Mouse (Mus musculus) erythroid progenitor cell, adult 5-6 weeks (primary cell): ENCODE results near the gene Pphln1. TPM values are rescaled to one million over a fixed set of nuclear protein-coding genes. Genes with fewer than 3 reads are reported as not detected.

Source experiments
- ATAC-seq: replicated peaks from 2 replicates; pipeline ENCODE4 v1.8.0; 2016; ENCODE audit warnings: moderate number of reproducible peaks, mild to moderate bottlenecking, moderate TSS enrichment, inconsistent platforms; ENCODE audit not compliant: poor library complexity, low FRiP score, severe bottlenecking
- total RNA-seq, 2 experiments: library from RNA; stranded (forward) in 1 of 2; stranded (reverse) in 1 of 2; fragments of 150-400 nt in 1 of 2; fragments of 186-747, 209-891 nt in 1 of 2; gene quantifications; 2 replicates each; pipeline versions ENCODE4 v1.2.3 to v1.2.4; 2015 to 2017; ENCODE audit warnings: low replicate concordance in 2 of 2

Gene Pphln1
- total RNA-seq, 2 experiments from 2014 or later = 11.7 to 14.5 TPM

DNA sequence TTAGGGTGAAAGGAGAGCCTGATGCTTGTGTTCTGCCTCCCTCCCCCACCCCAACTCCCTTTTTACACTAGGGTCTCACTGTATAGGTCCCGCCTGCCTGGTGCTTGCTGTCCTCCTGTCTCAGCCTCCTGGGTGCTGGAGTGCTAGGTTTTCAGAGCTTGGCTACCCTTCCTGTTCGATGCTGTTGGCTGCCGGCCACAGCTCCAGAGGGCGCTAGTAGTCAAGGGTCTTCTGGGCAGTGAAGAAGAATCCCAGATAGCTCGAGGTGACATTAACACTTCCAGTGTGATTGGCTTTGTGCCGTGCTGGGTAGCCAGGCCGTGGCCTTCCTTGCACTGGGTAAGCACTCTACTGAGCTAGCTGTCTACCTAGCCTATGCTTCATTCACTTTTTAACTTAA lies 22.4 kb downstream of the Pphln1 start:
- no peak for ATAC-seq

DNA sequence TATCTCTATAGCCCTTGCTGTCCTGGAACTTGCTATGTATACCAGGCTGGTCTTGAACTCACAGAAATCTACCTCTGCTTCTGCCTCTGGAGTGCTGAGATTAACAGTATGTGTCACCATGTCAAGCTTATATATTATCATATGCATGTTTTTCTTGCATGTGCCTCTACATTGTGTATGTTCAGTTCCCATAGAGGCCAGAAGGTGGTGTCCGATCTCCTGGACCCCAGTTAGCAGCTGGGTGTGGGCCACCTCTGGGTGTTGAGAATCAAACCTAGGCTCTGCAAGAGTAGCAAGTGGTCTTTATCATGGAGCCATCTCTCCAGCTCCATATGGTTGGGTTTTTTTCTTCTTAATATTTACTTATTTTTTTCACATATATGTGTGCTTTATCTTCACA lies 24.4 kb downstream of the Pphln1 start:
- no peak for ATAC-seq

DNA sequence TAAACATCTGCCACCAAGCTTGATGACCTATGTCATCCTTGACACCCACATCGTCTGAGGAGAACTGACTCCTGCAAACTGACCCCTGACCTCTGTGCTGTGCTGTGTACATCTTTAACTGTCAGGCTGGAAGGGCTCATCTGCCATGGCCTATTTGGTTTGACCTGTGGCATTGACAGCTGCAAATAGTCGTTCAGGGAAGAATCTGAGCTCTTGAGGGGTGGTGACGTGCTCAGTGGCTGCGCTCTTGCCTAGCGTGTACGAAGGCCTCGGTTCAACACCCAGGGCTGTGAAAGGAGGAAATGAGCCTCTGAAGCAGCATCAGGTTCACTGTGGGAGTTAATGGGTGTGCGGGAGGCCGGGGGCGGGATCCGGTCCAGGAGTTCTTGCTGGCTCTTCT lies 35.7 kb downstream of the Pphln1 start:
- ATAC-seq = no peak

DNA sequence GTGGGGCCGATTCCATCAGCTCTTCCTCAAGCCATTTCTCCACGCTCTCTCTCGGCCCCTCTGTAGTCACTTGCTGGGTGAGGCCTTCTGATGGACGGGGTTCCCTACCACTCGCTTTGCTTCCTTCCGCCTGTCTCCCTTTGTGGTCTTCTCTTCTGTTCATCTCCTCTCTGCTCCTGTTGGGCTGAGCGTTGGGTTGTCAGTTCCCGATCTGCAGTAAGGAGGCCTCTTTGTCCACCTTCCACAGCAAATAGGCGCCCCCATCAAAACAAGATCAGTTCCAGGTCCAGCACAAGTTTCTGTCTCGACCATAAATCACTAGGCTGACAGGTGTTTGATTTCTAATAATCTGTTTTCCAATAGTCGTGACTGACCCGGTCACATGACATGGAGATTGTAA lies 37.8 kb downstream of the Pphln1 start:
- ATAC-seq = no peak

DNA sequence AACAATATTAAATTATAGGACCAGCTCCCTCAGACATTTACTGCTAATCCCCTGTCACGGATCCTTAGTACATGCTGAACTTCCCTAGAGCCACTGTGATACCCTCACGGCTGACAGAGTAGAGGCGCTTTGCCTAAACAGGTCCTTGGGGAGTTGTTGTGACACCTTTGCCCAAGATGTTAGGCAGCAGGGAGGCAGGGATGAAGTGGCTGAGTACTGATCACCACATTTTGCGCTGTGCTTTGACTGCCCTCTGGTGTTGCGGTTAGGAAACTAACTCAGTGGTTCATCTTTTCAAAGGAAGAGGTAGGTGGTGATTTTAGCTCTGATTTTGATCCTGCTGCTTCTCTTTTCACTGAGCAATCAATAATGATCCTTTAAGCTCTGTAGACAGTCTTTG lies 40.5 kb downstream of the Pphln1 start:
- ATAC-seq = no peak

DNA sequence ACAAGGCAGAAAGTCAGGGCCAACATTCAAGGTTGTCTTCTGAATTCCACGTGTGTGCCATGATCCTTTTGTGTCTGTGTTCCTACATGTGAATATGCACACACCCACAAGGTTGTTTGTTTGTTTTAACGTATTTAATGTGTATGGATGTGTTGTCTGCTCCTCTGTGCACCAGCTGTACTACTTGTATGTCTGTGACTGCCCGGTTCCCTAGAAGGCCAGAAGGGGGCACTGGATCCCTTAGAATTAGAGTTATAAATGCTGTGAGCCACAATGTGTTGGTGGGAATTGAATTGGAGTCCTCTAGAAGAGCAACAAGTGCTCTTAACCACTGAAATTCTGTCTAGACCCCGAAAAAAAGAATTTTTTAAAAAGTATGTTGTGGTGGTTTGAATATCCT lies 44.1 kb downstream of the Pphln1 start:
- no peak for ATAC-seq

DNA sequence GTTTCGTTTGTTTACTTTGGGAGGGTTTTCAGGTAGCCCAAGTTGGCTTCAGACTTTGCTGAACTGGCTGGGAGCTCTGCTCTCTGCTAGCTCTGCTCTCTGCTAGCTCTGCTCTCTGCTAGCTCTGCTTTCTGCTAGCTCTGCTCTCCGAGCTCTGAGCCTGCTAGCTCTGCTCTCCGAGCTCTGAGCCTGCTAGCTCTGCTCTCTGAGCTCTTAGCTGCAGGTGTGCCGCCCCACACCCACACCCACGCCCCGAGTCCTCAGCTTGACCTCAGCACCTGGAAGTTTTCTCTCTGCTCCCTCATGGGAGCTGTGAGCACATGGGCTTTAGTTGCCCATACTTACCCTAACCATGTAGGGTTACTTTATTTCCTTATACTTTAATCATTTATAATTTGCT lies 45.5 kb downstream of the Pphln1 start:
- no peak for ATAC-seq

DNA sequence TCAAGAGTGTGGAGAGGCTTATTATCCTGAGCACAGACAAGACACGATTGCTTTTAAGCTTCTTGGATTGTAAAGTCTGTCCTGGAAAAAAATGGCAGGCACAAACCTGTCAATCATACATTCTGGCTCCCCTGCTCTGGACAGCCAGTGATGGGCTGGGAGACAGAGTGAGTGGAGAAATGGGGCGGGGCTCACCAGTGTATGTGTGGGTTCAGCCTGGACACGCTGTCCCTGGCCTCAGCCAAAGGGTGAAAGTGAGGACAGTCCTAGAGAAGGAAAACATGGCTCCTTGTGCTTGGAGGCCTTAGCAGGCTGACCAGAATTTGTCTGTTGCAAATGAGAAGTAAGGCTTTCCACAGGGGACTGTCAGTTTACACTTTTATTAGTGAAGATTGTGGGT lies 50.7 kb downstream of the Pphln1 start:
- ATAC-seq = no peak

DNA sequence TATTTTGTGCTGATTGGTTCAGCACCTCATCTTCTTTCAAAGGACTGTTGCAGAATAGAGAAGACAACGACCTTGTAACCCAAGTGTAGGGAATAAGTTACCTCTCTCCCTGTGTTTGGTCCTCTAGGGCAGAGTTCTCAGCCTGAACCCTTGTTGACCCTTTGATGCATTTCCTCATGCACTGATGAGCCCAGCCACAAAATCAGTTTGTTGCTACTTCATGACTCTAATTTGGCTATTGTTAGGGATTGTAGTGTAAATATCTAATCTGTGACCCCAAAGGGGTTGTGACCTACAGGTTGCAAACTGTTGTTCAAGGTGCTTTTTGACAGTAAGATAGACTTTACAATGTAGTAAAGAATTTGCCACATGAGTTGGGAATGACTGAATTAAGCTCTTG lies 55.1 kb downstream of the Pphln1 start:
- ATAC-seq = no peak

DNA sequence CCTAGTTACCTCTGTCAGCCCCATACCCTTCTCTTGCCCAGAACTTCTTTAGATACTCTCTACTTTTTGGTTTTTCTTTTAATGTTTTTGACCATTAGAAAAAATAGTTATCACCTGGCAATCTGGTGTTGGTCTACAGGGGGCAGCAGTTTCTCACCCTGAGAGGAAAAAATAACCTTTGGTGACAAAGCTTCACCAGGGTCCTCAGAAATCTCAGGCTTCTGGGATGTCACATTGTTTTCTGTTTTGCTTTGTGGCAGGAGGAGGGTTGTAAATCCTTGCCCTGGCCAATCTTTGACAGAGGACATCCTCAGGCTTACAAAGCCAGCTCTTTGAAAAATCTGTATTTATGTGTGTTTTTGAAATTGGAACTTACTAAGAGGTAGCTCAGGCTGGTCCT lies 57.9 kb downstream of the Pphln1 start:
- ATAC-seq = no peak

DNA sequence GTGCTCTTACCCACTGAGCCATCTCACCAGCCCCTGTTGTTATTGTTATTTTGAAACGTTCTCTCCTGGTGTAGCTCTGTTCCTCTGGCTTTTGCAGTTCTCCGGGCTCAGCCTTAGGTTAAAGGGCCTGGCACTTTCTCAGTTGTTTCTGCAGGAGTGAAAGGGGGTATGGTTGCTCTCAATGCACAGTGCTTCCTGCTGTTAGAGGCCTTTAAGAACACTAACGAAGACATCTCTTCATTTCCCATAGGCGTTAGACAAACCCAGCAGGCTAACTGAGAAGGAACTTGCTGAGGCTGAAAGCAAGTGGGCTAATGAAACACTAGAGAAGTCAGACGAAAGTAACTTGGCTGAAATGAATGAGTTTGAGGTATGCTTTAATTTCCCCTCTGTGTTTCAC lies 61.3 kb downstream of the Pphln1 start:
- no peak for ATAC-seq

DNA sequence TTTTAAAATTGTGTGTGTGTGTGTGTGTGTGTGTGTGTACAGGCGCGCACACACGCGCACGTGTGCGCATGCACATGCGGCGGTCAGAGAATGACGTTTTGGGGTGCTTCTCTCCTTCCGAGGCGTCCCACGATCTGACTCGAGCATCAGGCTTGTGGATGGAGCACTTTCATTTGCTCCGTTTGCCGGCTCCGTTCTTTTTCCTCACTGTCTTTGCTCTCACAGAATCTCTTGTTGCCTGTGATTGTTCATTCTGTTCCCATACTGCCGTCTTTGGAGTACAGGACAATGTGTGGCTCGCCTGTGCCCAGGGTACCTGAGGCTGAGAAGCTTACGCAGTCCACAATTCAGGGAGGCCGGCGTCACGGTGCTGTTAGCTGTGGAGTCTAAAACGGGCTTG lies 62.9 kb downstream of the Pphln1 start:
- ATAC-seq = no peak

DNA sequence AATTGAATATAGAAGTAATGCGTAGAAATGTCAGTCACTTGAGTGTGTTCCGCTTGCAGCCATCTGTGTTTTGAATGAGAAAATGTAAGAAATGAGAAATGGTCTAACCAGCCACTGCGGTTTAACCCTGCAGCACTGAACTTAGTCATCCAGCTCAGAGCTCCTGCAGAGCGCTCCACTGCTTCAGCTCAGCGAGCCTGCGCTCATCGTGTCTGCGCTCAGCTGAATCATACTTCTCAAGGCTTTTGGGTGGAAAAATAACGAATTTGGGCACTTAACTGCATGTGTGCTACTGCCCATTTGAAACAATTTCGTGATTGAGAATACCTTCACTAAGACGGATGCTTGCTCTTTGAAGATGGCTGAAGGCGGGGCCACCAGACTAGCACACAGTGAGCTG lies 73.5 kb downstream of the Pphln1 start:
- no peak for ATAC-seq

DNA sequence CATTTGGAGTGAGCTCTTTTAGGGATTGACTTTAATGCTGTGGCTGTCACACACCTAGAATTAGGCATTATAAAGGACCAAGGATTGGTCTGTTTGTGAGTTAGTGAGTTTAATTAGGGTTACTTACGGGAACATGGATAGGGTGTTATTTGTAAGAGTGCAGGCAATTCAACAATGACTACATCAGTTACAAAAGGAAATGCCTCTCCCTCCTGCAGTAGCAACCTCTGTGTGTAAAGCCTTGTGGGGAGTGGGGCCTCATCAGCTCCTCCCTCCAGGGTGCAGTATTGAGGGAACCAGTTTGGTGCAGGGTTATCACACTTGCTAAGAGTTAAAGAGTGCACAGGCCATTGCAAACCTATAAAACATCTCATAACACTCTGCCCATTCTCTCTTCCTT lies 73.9 kb downstream of the Pphln1 start:
- no peak for ATAC-seq

DNA sequence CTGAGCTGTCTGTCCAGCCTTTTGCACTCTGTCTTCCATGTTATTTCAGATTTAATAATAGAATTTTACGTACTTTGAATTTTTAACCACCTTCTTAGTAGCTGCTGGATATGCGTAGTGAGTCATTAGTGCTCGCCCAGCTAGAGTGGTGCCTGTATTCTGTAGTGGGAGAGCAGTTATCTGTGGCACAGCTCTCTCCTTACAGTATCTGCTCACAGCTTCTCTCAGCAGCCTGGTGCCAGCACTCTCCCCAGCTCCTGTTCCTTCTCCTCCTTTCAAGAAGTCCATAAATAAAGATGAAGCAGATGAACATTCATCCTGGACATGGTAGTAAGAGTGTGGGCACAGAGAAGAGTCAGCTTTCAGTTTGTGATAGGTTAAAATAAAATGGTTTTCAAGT lies 76.1 kb downstream of the Pphln1 start:
- ATAC-seq = no peak

DNA sequence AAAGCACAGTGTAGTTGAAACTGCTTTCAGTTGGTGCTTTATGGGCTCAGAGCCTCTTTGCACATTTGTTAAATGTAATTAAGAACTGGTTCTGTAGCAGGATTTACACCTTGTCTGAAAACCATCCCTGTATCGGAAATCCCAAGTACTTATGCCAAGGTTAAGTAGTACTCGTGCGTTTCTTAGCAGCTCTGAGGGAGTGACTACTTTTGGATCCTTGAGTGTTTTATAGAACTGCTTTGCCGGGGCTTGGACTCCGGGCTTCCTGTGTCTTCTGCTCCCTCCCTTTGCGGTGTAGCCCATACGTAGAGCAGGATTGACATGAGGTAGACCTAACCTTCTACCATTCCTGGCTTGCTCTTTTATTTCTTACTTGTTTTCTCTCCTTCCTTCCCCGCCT lies 77.5 kb downstream of the Pphln1 start:
- ATAC-seq = no peak

DNA sequence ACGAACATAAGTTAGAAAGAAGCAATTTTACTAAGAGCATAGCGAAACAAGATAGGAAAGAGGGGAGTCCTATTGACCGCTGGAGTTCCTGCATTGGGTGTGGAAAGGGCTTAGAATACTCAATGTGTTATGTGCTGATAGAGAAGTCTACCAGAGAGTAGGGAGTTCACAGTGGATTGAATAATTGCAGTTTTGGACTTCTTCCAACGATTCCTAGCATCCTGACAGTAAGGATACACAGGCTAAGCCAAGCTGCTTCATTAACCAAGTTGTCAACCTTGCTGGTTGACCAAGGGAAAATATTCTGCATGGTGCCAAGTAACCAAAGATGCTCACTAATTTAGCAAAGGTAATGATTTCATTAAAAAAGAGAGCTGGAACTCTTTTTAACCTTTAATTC lies 79.6 kb downstream of the Pphln1 start:
- no peak for ATAC-seq

DNA sequence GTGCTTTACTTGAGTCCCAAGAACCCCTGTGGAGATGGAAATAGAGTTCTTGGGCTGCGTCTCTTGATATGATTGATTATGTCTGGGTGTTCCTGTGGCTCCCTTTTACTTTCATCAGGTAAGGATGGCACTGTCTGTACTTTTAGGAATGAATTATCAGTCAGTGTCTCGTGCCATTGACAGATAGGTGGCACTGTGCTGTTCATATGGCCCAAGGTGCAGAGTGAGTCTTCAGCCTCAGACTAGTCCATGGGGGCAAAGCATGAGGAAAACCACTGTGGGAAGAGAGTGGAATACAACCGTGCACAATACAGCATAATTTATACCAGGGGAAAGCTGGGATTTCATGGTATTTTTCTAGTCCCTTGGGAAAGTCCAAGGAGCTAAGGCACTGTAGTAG lies 80.5 kb downstream of the Pphln1 start:
- ATAC-seq = no peak

DNA sequence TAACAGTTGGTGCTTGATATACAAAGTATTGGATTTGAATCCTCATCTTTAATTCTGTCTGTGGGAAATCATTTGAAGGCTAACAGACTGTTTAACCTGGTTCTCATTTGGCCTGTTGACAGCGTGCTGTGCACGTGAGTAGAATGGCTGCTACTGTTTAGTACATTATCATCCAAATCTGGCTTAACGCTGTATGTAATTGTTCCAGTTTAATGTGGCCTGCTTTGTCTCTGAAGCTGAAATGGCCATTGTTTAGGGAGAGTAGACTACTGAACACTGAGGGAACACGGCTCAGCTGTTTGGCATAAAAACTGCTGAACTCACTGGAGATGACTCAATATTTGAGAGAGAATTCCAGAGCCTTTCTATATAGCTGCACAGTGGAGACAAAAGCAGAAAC lies 81.3 kb downstream of the Pphln1 start:
- ATAC-seq = no peak

DNA sequence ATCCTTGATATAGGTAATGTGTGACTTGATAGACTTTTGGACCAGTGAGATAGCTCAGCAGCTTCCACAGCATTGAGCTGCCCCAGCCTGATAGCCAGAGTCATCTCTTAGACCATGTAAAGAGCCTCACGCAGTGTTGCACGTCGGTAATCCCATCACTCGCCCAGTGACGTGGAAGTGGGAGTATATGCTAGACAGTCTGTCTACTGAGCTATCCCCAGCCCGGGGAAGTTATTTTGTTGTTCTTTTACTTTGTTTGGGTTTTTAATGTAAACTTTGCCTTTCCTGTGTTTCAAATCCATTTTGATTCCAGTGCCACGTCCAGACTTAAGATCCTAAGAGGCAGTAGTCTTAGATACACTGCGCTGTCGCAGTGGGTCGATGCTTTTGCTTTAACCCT lies 83.0 kb downstream of the Pphln1 start:
- ATAC-seq = no peak

DNA sequence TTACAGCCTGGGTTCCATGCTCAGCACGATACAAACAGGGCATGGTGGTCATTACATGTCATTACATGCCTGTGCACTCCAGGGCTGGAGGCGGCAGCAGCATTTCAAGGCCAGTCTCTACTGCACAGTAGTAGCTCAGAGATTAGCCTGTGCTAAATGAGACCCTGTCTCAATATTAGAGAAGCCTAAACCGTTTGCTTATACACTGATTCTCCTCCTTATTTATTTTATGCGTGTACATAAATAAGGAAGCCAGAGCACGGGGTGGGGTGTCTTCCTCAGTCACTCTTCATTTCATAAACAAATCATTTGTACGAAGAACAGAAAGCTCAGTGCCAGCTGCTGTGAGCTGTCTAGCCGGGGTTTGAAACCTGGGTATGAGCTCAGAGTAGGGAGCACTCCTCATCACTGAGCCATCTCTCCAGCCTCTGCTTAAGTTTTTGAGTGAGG lies 86.1 kb downstream of the Pphln1 start:
- no peak for ATAC-seq

DNA sequence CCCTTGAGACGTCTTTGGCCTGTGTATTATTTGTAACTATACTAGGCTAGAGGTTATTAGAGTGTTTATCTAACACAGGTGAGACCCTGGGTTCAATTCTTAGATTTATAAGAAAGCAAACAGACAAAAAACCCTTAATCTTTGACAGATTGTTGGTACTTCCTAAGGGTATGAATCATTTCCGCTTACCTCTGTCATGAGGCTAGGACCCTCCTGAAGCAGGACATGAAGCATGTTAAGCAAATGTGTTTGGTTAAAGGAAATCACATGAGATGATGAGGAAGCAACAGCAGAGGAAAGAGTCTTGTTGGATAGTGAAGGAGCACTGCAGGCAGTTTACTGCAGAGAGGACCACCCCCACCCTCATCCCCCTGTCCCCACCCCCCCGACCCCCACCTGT lies 87.1 kb downstream of the Pphln1 start:
- no peak for ATAC-seq

DNA sequence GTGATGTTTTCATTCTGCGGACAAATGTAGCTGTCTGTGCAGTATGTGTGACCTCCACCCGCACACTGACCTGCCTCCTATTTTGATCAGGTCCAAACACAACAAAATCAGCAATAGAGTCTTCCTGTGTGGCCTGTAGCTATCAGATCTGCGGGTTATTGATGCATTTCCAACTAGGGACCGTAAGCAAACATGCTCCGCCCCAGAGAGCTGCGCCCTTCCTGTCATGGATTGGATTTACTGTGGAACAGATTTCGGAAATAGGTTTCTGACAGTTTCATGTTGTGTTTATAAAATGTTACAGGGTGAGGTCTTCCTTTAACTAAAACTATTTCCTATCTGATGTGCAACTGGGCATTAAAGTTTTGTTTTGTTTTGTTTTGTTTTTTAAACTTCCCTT lies 87.9 kb downstream of the Pphln1 start:
- no peak for ATAC-seq
